Comparison of ENCODE assay signal across 14 mouse cellular contexts in the genomic region with DNA sequence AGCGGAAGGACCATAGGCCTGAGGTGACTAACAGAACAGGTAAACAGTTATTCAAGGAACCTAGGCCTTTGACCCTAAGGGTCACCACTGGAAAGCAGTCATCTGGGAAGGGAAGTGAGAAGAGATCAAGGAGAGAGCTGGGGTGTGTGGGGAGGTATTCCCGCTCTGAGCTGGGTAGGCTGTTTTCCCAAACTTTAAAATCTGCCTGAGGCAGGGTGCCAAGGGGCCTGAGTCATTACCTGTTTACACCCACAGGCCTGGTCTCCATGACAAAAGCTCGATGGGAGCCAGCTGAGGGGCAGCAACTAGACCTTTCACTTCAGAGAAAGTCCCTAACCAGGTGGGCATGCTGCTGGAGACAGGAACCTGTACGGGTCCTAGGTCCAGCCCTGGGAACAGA. TPM values are rescaled to one million over a fixed set of nuclear protein-coding genes. Genes with fewer than 3 reads are reported as not detected.
A peak's percentile ranks its signal among the peaks of the same experiment; 100 is the strongest.
DNase-seq lines count a peak whose midpoint lies in the region; ATAC-seq and TF ChIP-seq lines count a peak whose summit lies in the region.
"Had no signal": no experiment of that assay in that cellular context is flagged by ENCODE, and none has a peak within 500 bp of the region (broad histone marks: within the 10 kb centered on the region; RNA-seq: fewer than 3 reads in every experiment).

No protein-coding gene starts in this region.

- no peak overlapping the region for H3K9ac ChIP-seq in liver, postnatal 0 days (replicated peaks)
- H3K9ac ChIP-seq in liver, embryonic 12.5 days = no peak overlapping the region
- no peak overlapping the region for H3K9ac ChIP-seq in lung, postnatal 0 days (replicated peaks; ENCODE audit: low read depth)

- no peak for DNase-seq in liver, postnatal 0 days
- DNase-seq in NIH3T3 (ENCODE audit: low read depth) = peak; percentile 83
- peak; percentile 21 for DNase-seq in heart, adult 8-10 months (ENCODE audit: low spot score)
- peak; percentile 41 for DNase-seq in lung, postnatal 0 days (ENCODE audit: low spot score)
- DNase-seq in spleen, postnatal 10 days (ENCODE audit: low spot score in 2 of 2) = no peak
- no peak for DNase-seq in kidney, postnatal 4 days
- DNase-seq: cerebellum, adult 11 months; kidney, adult 9 months; liver had no signal

- 82% methylated on average over 4 of the region's 4 CpGs for WGBS in liver, postnatal 0 days (ENCODE audit: insufficient replicate concordance)
- 78% methylated on average over 4 of the region's 4 CpGs for WGBS in liver, embryonic 12.5 days (ENCODE audit: insufficient replicate concordance)
- 33% methylated on average over 4 of the region's 4 CpGs for WGBS in lung, postnatal 0 days

- H3K36me3 ChIP-seq in liver, postnatal 0 days (replicated peaks; ENCODE audit: insufficient read depth, low read length) = peaks cover 74% of the 10 kb centered on the region
- peaks cover 29% of the 10 kb centered on the region for H3K36me3 ChIP-seq in liver, embryonic 12.5 days
- H3K36me3 ChIP-seq in lung, postnatal 0 days (ENCODE audit: insufficient read depth, low read length) = 0 out of 2 replicates have a peak, but pooled peaks cover 4% of the 10 kb centered on the region

- H3K9me3 ChIP-seq in liver, postnatal 0 days (ENCODE audit: low read length) = peaks cover 4% of the 10 kb centered on the region
- H3K9me3 ChIP-seq in liver, embryonic 12.5 days (replicated peaks) = peaks cover 4% of the 10 kb centered on the region; the same call in 1 of the 2 replicates
- no peaks in the 10 kb centered on the region for H3K9me3 ChIP-seq in lung, postnatal 0 days (ENCODE audit: low read length)

- no peaks in the 10 kb centered on the region for H3K27me3 ChIP-seq in liver, postnatal 0 days (ENCODE audit: insufficient read depth, low read length)
- H3K27me3 ChIP-seq in liver, embryonic 12.5 days (replicated peaks) = no peaks in the 10 kb centered on the region
- no peaks in the 10 kb centered on the region for H3K27me3 ChIP-seq in lung, postnatal 0 days (replicated peaks; ENCODE audit: insufficient read depth, low read length)
- H3K27me3 ChIP-seq: CH12.LX had no signal

- H3K4me2 ChIP-seq in liver, postnatal 0 days (ENCODE audit: low read depth, low read length) = no peak overlapping the region
- H3K4me2 ChIP-seq in liver, embryonic 12.5 days = no peak overlapping the region
- H3K4me2 ChIP-seq in lung, postnatal 0 days (replicated peaks; ENCODE audit: low read depth, low read length) = no peak overlapping the region

- H3K4me1 ChIP-seq in liver, postnatal 0 days (ENCODE audit: insufficient read depth) = no peaks in the 10 kb centered on the region
- H3K4me1 ChIP-seq in liver, embryonic 12.5 days = peaks cover 57% of the 10 kb centered on the region
- H3K4me1 ChIP-seq in lung, postnatal 0 days (ENCODE audit: insufficient read depth, low read depth, low read length) = peaks cover 3% of the 10 kb centered on the region

- TF ChIP-seq CTCF in liver, postnatal 0 days (IDR thresholded peaks at IDR 0.05; ENCODE audit: low read depth) = no peak
- TF ChIP-seq CTCF in lung, postnatal 0 days (IDR thresholded peaks at IDR 0.05) = no peak

- TF ChIP-seq EP300 in liver, postnatal 0 days (IDR thresholded peaks at IDR 0.05; ENCODE audit: low read depth) = no peak
- TF ChIP-seq EP300 in lung, postnatal 0 days (IDR thresholded peaks at IDR 0.05) = no peak

- no peak overlapping the region for H3K4me3 ChIP-seq in liver, postnatal 0 days (ENCODE audit: low read depth, low read length)
- no peak overlapping the region for H3K4me3 ChIP-seq in liver, embryonic 12.5 days
- no peak overlapping the region for H3K4me3 ChIP-seq in lung, postnatal 0 days (ENCODE audit: low read depth, low read length)
- H3K4me3 ChIP-seq: left cerebral cortex, adult 2 months had no signal

- 0 out of 2 replicates have a peak, but pooled peaks have one; percentile 9 for ATAC-seq in liver, postnatal 0 days
- no peak for ATAC-seq in liver, embryonic 12.5 days
- peak; percentile 27 for ATAC-seq in lung, postnatal 0 days
- ATAC-seq: forebrain, embryonic 16.5 days; hindbrain, embryonic 16.5 days had no signal

- no peak overlapping the region for H3K27ac ChIP-seq in liver, postnatal 0 days (ENCODE audit: low read depth)
- no peak overlapping the region for H3K27ac ChIP-seq in liver, embryonic 12.5 days
- peak overlapping the region; percentile 70 for H3K27ac ChIP-seq in lung, postnatal 0 days (ENCODE audit: low read length)
- H3K27ac ChIP-seq: left cerebral cortex, adult 2 months had no signal

RNA-seq across cellular contexts. Expression of gene Rpl31, which starts 31.6 kb away (rescaled TPM):
- 306 and 334 TPM in 2 replicates for polyA plus RNA-seq in liver, postnatal 0 days (2015; fragmentation: Nextera tagmentation; extraction: Ambion mirVana)
- 511 and 538 TPM in 2 replicates for polyA plus RNA-seq in liver, embryonic 12.5 days (2016; fragmentation: Nextera tagmentation; extraction: Ambion mirVana)
- 100 to 1,000 TPM; 470 to 601 (median 547) TPM for total RNA-seq in heart, adult 8-10 months (2022)
- 379 and 423 TPM in 2 replicates for polyA plus RNA-seq in lung, postnatal 0 days (2015; fragmentation: Nextera tagmentation; extraction: Ambion mirVana)

Comparison
In these comparisons a context has a peak if more than half of its experiments do, and no peak if none do; other contexts are left out.
1. DNase-seq: peak in NIH3T3 (single experiment), heart, adult 8-10 months (single experiment) and lung, postnatal 0 days (single experiment); none in liver, postnatal 0 days (single experiment), spleen, postnatal 10 days (0 of 2) and kidney, postnatal 4 days (0 of 2).